Mouse (Mus musculus) cortical plate, adult 2 months (tissue): Measurements from ENCODE around the gene Evc. TPM values are rescaled to one million over a fixed set of nuclear protein-coding genes. Genes with fewer than 3 reads are reported as not detected.

Source experiments
- H3K27ac ChIP-seq: fragments of 200-500 bp; 2 replicates; pipeline ENCODE4 v1.5.1; 2012; ENCODE audit warnings: low read length, control low read depth, inconsistent platforms; ENCODE audit not compliant: insufficient read depth
- H3K4me1 ChIP-seq: fragments of 200-500 bp; 2 replicates; pipeline ENCODE4 v1.6.1; 2011; ENCODE audit warnings: low read length; ENCODE audit not compliant: control insufficient read depth, insufficient read depth
- H3K4me3 ChIP-seq: fragments of 200-500 bp; 2 replicates; pipeline ENCODE4 v1.5.1; 2011; ENCODE audit warnings: mild to moderate bottlenecking, low read length, control low read depth; ENCODE audit not compliant: insufficient read depth
- CTCF ChIP-seq: fragments of 200-500 bp; IDR thresholded peaks from 2 replicates; pipeline ENCODE4 v1.5.1; 2011; ENCODE audit warnings: mild to moderate bottlenecking, control low read depth, low read length; ENCODE audit not compliant: insufficient read depth; ENCODE audit errors: extremely low read depth
- POLR2A ChIP-seq: fragments of 200-500 bp; IDR thresholded peaks from 2 replicates; pipeline ENCODE4 v1.6.1; 2011; ENCODE audit warnings: mild to moderate bottlenecking, low read length, control low read depth; ENCODE audit not compliant: insufficient read depth; ENCODE audit errors: extremely low read depth
- polyA plus RNA-seq: library from polyadenylated mRNA; depleted of rRNA; stranded (reverse); fragments of >200 nt; gene quantifications from 2 replicates; pipeline ENCODE4 v1.2.3, GENCODE M21; 2012

Gene Evc
- polyA plus RNA-seq, 1 experiment, result 15.5 TPM

DNA sequence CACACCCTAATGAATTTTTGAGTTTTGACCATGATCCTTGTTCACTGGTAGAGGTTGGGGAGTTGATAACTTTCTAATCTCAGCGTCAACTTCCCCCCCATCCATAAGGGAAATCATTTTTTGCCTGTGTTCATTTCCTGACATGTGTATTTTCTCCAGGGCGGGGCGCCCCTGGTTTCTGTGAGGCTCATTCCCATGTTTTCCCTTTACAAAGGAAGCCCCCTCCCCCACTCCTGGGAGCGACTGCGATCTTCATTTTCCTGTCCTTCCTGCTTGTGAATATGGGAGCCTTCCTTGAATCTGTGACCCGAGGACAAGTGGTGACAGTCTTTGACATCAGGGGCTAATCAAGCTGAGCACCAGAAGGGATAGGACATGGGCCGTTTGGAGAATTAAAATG lies 79.9 kb downstream of the Evc start:
- H3K27ac ChIP-seq, result no peak overlapping the region
- no peak for TF ChIP-seq CTCF
- TF ChIP-seq POLR2A, result no peak
- peaks cover 43% of the 10 kb centered on the region for H3K4me1 ChIP-seq
- no peak overlapping the region for H3K4me3 ChIP-seq

DNA sequence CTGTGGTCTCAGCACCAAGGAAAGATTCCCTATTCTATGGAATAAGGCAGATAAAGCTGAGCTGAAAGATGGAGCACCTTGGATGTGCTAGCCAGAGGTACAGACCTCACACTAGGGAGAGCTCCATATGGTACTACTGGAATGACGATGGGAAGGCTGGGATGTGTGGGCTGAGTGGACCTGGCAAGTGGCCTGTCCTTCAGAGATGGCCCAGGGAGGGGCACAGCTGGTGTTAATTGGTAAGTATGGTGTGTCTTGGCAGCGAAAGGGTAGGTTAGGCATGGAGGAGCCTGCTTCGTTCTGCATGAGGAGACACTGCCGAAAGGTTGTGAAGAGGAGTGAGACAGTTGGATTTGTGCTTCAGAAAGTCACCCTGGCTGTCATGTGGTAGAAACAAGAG lies 82.2 kb downstream of the Evc start:
- H3K27ac ChIP-seq, result no peak overlapping the region
- TF ChIP-seq POLR2A, result no peak
- no peak for TF ChIP-seq CTCF
- H3K4me3 ChIP-seq, result no peak overlapping the region
- H3K4me1 ChIP-seq, result peaks cover 48% of the 10 kb centered on the region

DNA sequence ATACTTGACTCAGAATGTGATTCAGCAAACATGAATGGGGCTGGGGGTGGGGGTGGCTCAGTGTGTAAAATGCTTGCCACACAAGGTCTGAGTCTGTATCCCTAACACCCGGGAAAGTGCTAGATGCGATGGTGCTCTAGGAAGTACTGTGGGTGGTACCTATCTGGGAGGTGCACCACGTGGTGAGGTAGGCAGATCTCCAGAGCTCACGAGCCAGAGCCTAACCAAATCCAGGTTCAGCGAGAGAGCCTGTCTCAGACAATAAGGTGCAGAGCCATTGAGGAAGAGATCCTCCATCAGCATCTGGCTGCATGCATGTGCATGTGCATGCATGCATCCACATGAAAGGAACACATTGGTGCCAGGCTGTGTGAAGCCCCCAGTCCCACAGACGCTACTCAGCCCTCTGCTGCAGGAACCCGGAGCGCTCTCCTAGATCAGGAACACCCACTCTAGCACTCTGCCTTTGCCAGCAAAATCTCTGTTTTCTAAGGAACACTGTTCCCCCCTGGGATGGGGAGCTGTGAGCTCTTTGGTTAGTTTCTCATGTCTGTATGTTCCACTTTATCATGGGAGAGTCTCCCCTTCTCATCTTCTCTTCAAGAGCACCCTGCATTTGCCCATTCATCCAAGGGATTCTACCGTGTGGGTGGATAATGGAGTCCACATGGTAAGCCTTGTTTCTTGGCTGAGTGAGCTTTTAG lies 84.4 kb downstream of the Evc start:
- TF ChIP-seq POLR2A (no peak), CTCF (no peak)
- no peak overlapping the region for H3K27ac ChIP-seq
- no peak overlapping the region for H3K4me3 ChIP-seq
- H3K4me1 ChIP-seq, result peaks cover 42% of the 10 kb centered on the region

DNA sequence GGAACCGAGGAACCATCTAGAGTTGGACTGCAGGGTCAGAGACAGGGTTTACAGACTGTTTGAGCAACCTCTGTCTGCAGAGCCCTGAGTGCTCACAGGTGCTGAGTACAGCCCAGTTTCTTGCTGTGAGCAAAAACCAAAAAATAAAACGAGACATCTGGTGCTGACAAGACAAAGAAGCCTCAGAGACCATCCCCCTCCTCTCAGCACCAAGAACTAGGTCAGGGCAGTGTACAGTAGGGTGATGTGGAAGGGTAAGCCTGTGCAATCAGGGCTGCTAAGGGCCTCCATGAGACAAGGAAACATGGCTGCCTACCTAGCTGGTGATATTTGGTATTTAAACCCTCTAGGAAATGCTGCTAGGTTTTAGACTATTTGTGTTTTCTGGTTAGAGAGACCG lies 85.1 kb downstream of the Evc start:
- TF ChIP-seq CTCF, result no peak
- no peak for TF ChIP-seq POLR2A
- Histone ChIP-seq H3K4me3 (no peak overlapping the region), H3K4me1 (peaks cover 38% of the 10 kb centered on the region), H3K27ac (no peak overlapping the region)

DNA sequence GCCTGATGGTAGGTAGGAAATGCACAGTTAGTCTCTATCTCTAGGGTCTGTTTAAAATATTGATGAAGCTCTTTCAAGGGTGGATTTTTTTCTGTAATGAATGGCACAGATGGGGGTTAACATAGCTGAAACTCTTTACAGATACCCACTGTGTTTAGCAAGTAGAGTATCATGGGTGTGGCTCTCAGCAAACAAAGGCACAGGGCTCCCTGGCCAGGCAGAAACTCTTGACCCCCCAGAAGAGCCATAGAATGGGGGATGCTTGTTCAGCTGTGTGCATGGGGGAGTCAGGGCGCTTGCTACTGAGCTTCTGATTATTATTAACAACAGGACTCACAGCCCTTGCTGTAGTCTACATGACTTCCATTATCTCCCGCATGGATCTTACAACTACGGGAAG lies 87.8 kb downstream of the Evc start:
- TF ChIP-seq POLR2A (no peak), CTCF (no peak)
- peaks cover 22% of the 10 kb centered on the region for H3K4me1 ChIP-seq
- no peak overlapping the region for H3K4me3 ChIP-seq
- no peak overlapping the region for H3K27ac ChIP-seq

DNA sequence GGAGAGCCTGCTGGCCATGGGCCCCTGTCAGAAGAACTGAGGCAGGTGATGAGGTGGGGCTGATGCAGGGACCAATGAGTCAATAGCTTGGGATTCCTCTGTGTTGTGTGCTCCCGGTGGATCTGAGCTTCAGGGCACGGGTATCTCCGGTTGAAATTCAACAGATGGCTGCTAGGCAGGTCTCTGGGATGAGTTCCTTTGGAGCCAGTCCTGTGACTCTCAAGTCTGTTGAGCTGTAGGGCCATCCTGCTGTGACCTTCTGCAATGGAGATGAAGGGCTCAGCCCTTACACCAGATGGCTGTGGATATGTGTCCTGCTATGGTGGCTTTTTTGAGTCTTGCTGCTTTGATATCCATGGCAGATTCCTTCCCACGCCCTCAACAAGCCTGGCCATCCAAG lies 89.2 kb downstream of the Evc start:
- no peak for TF ChIP-seq POLR2A
- TF ChIP-seq CTCF, result no peak
- Histone ChIP-seq H3K4me3 (peak overlapping the region; percentile 94), H3K4me1 (peaks cover 15% of the 10 kb centered on the region), H3K27ac (no peak overlapping the region)

DNA sequence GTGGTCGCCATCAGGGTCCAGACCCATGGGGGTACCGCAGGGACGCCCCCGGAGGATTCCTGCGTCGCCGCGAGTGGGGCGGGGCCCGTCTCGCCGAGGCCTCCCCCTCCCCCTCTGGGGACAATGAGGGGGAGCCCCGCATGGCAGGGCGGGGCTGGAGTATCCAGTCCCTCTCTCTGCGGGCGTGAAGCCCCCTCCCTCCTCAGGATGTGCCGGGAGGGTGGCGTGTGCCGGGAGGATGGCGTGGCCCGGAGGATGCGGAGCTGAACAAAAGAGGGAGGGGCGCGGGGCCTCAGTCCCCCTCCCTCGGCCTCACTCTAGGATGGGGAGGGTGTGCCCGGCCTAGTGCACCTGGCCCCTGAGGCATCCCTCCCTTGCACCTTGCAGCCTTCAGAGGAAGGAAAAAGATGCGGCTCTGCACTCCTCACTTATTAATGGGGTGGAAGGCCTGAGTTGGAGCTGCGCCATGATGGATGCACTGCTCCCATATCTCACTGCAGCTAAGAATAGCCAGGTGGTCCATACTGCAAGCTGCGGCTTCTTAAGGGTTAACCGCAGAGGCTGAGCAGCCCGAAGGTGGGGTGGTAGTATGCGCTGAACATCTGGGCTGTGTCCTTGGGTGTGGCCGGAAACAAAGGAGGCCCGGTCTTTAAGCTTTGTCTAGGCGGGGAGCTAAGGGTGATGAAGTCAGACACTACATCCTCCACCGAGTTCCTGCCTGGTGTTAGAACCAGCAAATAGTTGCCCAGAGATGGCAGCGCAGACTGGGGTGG lies 90.4 kb downstream of the Evc start:
- TF ChIP-seq CTCF (no peak), POLR2A (no peak)
- Histone ChIP-seq H3K4me1 (peaks cover 9% of the 10 kb centered on the region), H3K27ac (peak overlapping the region; percentile 24; the same call in 1 of the 2 replicates), H3K4me3 (peak overlapping the region; percentile 94)

DNA sequence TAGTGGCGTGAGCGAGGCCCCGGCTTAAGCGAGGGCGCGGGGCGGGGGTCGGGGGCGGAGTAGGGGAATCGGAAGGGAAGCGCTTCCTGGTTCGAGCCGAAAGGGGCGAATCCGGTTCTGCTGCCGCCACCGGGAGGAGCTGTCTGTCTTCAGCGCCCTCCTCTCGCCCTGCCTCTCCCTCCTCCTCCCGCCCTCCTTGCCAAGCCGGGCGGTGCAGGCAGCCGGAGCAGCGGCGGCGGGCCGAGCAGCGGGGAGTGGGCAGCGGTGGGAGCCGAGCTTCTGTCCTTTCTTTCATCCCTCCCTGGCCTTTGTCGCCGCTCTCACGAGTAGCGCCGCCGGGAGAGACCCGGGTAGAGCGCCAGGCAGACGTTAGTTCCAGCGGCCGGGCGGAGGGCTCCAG lies 91.0 kb downstream of the Evc start:
- Histone ChIP-seq H3K4me1 (peaks cover 5% of the 10 kb centered on the region), H3K27ac (peak overlapping the region; percentile 24; the same call in 1 of the 2 replicates), H3K4me3 (peak overlapping the region; percentile 94)
- TF ChIP-seq CTCF, result no peak
- TF ChIP-seq POLR2A, result no peak; the same call in 1 of the 2 replicates

DNA sequence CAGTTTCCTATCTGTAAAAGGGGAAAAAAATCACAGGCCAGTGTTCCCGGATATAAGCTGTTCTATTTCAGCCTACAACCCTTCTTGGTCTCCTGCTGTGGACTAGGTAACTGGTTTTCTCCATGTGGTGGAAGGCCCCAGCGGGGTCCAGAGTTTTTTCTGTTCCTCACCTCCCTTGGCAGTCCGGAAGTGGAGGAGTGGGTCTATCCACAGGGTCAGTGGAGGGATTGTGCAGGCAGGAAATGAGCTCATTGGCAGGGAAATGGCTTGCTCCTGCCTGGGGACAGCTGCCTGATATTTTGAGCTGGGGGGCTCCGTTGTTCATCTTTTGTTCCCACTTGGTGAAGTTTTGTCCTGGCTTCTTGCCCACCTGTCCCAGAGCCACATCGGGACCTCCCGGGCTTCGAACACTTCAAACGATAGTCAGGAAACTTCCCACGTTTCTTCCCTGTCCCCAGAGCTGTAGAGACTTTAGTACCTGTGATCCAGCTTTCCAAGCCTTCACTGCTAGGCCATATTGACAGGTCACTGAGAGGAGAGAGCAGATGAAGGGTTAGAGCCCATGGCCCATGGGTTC lies 91.9 kb downstream of the Evc start:
- Histone ChIP-seq H3K4me1 (peaks cover 4% of the 10 kb centered on the region), H3K4me3 (peak overlapping the region; percentile 94), H3K27ac (no peak overlapping the region)
- TF ChIP-seq CTCF (no peak), POLR2A (no peak)

DNA sequence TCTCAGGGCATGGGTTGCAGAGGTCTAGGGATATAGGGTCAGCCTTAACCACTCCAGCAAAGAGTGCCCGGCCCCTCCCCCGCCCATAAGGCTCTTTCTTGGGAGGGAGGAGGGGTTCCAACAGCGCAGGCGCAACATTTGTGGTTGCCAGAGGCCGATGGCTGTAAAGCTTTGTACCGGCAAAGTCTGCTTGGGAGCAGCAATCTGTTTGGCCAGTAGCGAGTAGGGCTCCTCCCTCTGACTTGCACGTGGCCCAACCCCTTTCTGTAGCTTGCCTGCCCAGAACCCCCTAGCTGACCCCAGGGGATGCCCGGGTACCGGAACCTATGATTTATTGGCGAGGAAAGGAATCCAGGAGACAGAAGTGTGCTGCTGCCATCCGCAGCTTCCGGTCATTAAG lies 92.5 kb downstream of the Evc start:
- peak; percentile 66; the same call in 1 of the 2 replicates for TF ChIP-seq POLR2A
- no peak for TF ChIP-seq CTCF
- Histone ChIP-seq H3K4me1 (peaks cover 4% of the 10 kb centered on the region), H3K27ac (no peak overlapping the region), H3K4me3 (peak overlapping the region; percentile 94)
